Mouse (Mus musculus): ENCODE results near the gene Krt79. TPM values are rescaled to one million over a fixed set of nuclear protein-coding genes. Genes with fewer than 3 reads are reported as not detected.

Gene Krt79
- polyA plus RNA-seq (2015; fragmentation: Nextera tagmentation; extraction: Ambion mirVana) = not detected in 2 replicates

- no peak within 1 kb of the TSS for H3K4me3 ChIP-seq (replicated peaks)
- H3K27ac ChIP-seq (replicated peaks) = no peak within 1 kb of the TSS
- 59% methylated on average over 6 of the region's 6 CpGs for WGBS (ENCODE audit: insufficient replicate concordance)
- H3K4me1 ChIP-seq (replicated peaks) = no peaks in the 10 kb centered on the region
- H3K27me3 ChIP-seq = peaks cover 4% of the 10 kb centered on the region; the same call in 1 of the 2 replicates
- no peak within 1 kb of the TSS for H3K4me2 ChIP-seq
- H3K9ac ChIP-seq = no peak within 1 kb of the TSS
- no peaks in the 10 kb centered on the region for H3K9me3 ChIP-seq (replicated peaks)
- H3K36me3 ChIP-seq (replicated peaks) = no peaks in the 10 kb centered on the region
- ATAC-seq (ENCODE audit: insufficient read depth) = no peak
Observed at GRCm38 (mm10) chr15:101940274-101940829, at the start of gene Krt79. Krt79 (minus strand) TSS chr15:101940324.

DNA sequence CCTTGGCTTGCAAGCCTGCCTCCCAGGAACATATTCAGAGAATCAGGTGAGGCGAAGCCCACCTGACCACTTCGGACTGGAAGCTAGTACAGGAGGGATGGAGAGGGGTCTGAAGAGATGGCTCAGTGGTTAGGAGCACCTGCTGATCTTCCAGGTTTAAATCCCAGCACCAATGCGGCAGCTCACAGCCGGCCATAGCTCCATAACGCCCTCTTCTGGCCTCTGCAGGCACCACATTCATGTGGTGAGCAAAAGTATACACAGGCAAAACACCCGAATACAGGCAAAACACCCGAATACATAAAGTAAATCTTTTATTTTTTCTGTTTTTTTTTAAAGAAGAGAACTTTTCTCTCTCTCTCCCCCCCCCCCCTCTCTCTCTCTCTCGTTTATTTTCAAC lies 48.6 kb upstream of the Krt79 start:
- no peak overlapping the region for H3K4me2 ChIP-seq
- WGBS (ENCODE audit: insufficient replicate concordance) = 46% methylated on average over 8 of the region's 8 CpGs
- H3K4me1 ChIP-seq (replicated peaks) = peaks cover 11% of the 10 kb centered on the region

GRCm38 (mm10) chr15:101988119-101988518 lies 48.0 kb upstream of the Krt79 start:
- ATAC-seq (ENCODE audit: insufficient read depth) = no peak
- Histone ChIP-seq H3K36me3 (replicated peaks) (no peaks in the 10 kb centered on the region), H3K9ac (no peak overlapping the region), H3K4me2 (no peak overlapping the region), H3K9me3 (replicated peaks) (no peaks in the 10 kb centered on the region), H3K27me3 (0 out of 2 replicates have a peak, but pooled peaks cover 15% of the 10 kb centered on the region), H3K4me3 (replicated peaks) (no peak overlapping the region), H3K4me1 (replicated peaks) (peaks cover 14% of the 10 kb centered on the region), H3K27ac (replicated peaks) (no peak overlapping the region)
- under 1% methylated on average over 10 of the region's 10 CpGs for WGBS (ENCODE audit: insufficient replicate concordance)

More for the DNA sequence above, 48.6 kb upstream of the Krt79 start:
- no peak overlapping the region for H3K9ac ChIP-seq
- no peaks in the 10 kb centered on the region for H3K9me3 ChIP-seq (replicated peaks)
- no peak overlapping the region for H3K27ac ChIP-seq (replicated peaks)
- no peaks in the 10 kb centered on the region for H3K36me3 ChIP-seq (replicated peaks)
- H3K27me3 ChIP-seq = 0 out of 2 replicates have a peak, but pooled peaks cover 15% of the 10 kb centered on the region
- H3K4me3 ChIP-seq (replicated peaks) = no peak overlapping the region
- no peak for ATAC-seq (ENCODE audit: insufficient read depth)

- peaks cover 14% of the 10 kb centered on the region for H3K4me1 ChIP-seq (replicated peaks)
- H3K27ac ChIP-seq (replicated peaks) = no peak overlapping the region
- no peak for ATAC-seq (ENCODE audit: insufficient read depth)
- 11% methylated on average over 6 of the region's 6 CpGs for WGBS (ENCODE audit: insufficient replicate concordance)
- H3K4me3 ChIP-seq (replicated peaks) = no peak overlapping the region
- H3K36me3 ChIP-seq (replicated peaks) = no peaks in the 10 kb centered on the region
- 0 out of 2 replicates have a peak, but pooled peaks cover 6% of the 10 kb centered on the region for H3K27me3 ChIP-seq
- H3K4me2 ChIP-seq = peak overlapping the region; percentile 66
- H3K9ac ChIP-seq = no peak overlapping the region
- no peaks in the 10 kb centered on the region for H3K9me3 ChIP-seq (replicated peaks)
Observed at GRCm38 (mm10) chr15:101984746-101985145, 44.6 kb upstream of the Krt79 start.

- WGBS (ENCODE audit: insufficient replicate concordance) = 2% methylated on average over 15 of the region's 15 CpGs
- no peak overlapping the region for H3K9ac ChIP-seq
Observed at GRCm38 (mm10) chr15:101983949-101984601, 44.0 kb upstream of the Krt79 start.

GRCm38 (mm10) chr15:101983315-101983948 lies 43.3 kb upstream of the Krt79 start:
- no peak overlapping the region for H3K9ac ChIP-seq
- H3K27me3 ChIP-seq = 0 out of 2 replicates have a peak, but pooled peaks cover 6% of the 10 kb centered on the region
- peak overlapping the region; percentile 57; the same call in 1 of the 2 replicates for H3K27ac ChIP-seq (replicated peaks)
- H3K36me3 ChIP-seq (replicated peaks) = no peaks in the 10 kb centered on the region
- no peaks in the 10 kb centered on the region for H3K9me3 ChIP-seq (replicated peaks)
- 63% methylated on average over 13 of the region's 13 CpGs for WGBS (ENCODE audit: insufficient replicate concordance)
- peak overlapping the region; percentile 66 for H3K4me2 ChIP-seq
- H3K4me3 ChIP-seq (replicated peaks) = 0 out of 2 replicates have a peak overlapping the region, but pooled peaks have one; percentile 27
- H3K4me1 ChIP-seq (replicated peaks) = peaks cover 22% of the 10 kb centered on the region
- no peak for ATAC-seq (ENCODE audit: insufficient read depth)

More at GRCm38 (mm10) chr15:101983949-101984601, 44.0 kb upstream of the Krt79 start:
- Histone ChIP-seq H3K9me3 (replicated peaks) (no peaks in the 10 kb centered on the region), H3K4me3 (replicated peaks) (peak overlapping the region; percentile 27), H3K27me3 (0 out of 2 replicates have a peak, but pooled peaks cover 6% of the 10 kb centered on the region), H3K27ac (replicated peaks) (peak overlapping the region; percentile 57; the same call in 1 of the 2 replicates), H3K36me3 (replicated peaks) (no peaks in the 10 kb centered on the region), H3K4me2 (peak overlapping the region; percentile 66), H3K4me1 (replicated peaks) (peaks cover 15% of the 10 kb centered on the region)
- peak; percentile 81 for ATAC-seq (ENCODE audit: insufficient read depth)

GRCm38 (mm10) chr15:101980849-101981248 lies 40.7 kb upstream of the Krt79 start:
- WGBS (ENCODE audit: insufficient replicate concordance) = 61% methylated on average over 6 of the region's 6 CpGs
- Histone ChIP-seq H3K9ac (no peak overlapping the region), H3K27ac (replicated peaks) (peak overlapping the region; percentile 38; the same call in 1 of the 2 replicates), H3K4me2 (no peak overlapping the region), H3K9me3 (replicated peaks) (no peaks in the 10 kb centered on the region), H3K27me3 (no peaks in the 10 kb centered on the region), H3K36me3 (replicated peaks) (no peaks in the 10 kb centered on the region), H3K4me3 (replicated peaks) (no peak overlapping the region), H3K4me1 (replicated peaks) (peaks cover 47% of the 10 kb centered on the region)
- ATAC-seq (ENCODE audit: insufficient read depth) = no peak

DNA sequence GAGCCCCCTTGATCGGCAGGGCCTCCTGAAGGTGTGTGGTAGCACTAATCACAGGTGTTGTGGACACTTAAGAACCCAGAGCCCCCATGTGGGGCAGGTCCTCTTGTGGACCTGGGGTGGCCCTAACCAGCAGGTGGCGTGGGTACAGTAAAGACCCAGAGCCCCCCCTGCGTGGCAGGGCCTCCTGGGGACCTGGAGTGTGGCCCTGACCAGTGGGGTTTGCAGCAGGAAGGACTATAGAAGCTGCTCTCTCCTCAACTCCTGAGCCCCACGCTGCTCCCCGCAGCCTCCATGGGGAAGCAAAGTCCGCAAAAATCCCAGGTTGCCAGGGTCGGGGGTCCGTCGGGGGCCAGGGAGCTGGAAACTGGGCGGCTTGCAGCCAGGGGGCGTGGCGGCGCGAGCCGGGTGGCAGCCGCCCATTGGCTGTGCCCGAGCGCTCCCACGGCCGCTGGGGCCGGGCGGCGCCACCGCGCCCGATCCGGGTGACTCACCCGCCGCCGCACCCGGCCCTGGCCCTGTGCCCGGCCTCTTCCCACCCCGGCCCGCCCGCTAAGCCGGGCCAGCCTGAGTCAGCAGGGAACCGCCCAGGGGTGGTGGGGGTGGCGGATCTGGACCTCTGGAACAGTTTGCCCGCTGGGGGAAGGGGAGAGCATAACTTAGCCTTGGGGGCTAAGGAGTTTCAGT lies 37.1 kb upstream of the Krt79 start:
- WGBS (ENCODE audit: insufficient replicate concordance) = 2% methylated on average over 39 of the region's 39 CpGs

DNA sequence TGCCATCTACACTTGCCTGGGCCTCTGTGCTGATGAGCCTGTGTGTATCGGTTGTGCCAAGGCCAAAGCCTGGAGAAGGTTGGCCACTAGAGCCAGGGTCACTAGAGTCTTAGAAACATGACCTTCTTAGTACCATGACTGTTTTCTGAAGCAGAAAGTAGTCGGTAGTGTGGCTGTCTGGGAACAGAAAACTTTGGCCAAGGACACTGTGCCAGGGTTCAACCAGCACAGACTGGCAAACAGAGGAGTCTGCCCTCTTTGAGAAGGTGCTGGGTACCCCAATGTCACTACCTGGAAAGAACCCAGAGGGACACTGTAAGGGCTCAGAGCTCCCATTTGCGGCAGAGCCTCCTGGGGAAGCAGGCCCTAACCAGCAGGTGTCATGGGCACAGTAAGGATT lies 36.5 kb upstream of the Krt79 start:
- Histone ChIP-seq H3K9ac (peak overlapping the region; percentile 65), H3K27me3 (peaks cover 26% of the 10 kb centered on the region), H3K9me3 (replicated peaks) (no peaks in the 10 kb centered on the region), H3K36me3 (replicated peaks) (no peaks in the 10 kb centered on the region), H3K27ac (replicated peaks) (peak overlapping the region; percentile 86), H3K4me3 (replicated peaks) (peak overlapping the region; percentile 50), H3K4me1 (replicated peaks) (peaks cover 59% of the 10 kb centered on the region), H3K4me2 (peak overlapping the region; percentile 90)
- WGBS (ENCODE audit: insufficient replicate concordance) = 48% methylated on average over 3 of the region's 3 CpGs
- no peak for ATAC-seq (ENCODE audit: insufficient read depth)

More for the DNA sequence above, 37.1 kb upstream of the Krt79 start:
- H3K9ac ChIP-seq = peak overlapping the region; percentile 65
- H3K4me3 ChIP-seq (replicated peaks) = peak overlapping the region; percentile 50
- H3K27me3 ChIP-seq = peaks cover 20% of the 10 kb centered on the region; the same call in 1 of the 2 replicates
- H3K36me3 ChIP-seq (replicated peaks) = no peaks in the 10 kb centered on the region
- H3K27ac ChIP-seq (replicated peaks) = peak overlapping the region; percentile 86
- peaks cover 59% of the 10 kb centered on the region for H3K4me1 ChIP-seq (replicated peaks)
- peak; percentile 96 for ATAC-seq (ENCODE audit: insufficient read depth)
- H3K9me3 ChIP-seq (replicated peaks) = no peaks in the 10 kb centered on the region
- peak overlapping the region; percentile 90 for H3K4me2 ChIP-seq

- Histone ChIP-seq H3K27me3 (peaks cover 32% of the 10 kb centered on the region), H3K9me3 (replicated peaks) (no peaks in the 10 kb centered on the region), H3K9ac (peak overlapping the region; percentile 65), H3K4me2 (peak overlapping the region; percentile 90), H3K36me3 (replicated peaks) (no peaks in the 10 kb centered on the region), H3K27ac (replicated peaks) (peak overlapping the region; percentile 86), H3K4me1 (replicated peaks) (peaks cover 59% of the 10 kb centered on the region), H3K4me3 (replicated peaks) (peak overlapping the region; percentile 1; the same call in 1 of the 2 replicates)
- WGBS (ENCODE audit: insufficient replicate concordance) = 22% methylated on average over 5 of the region's 5 CpGs
- peak; percentile 51 for ATAC-seq (ENCODE audit: insufficient read depth)
Observed at GRCm38 (mm10) chr15:101976023-101976422, 35.9 kb upstream of the Krt79 start.
